Mouse (Mus musculus): ENCODE data around the gene Sirt5. TPM values are rescaled to one million over a fixed set of nuclear protein-coding genes. Genes with fewer than 3 reads are reported as not detected.

Gene Sirt5
- polyA plus RNA-seq, 2 experiments = 2.9 to 4.1 TPM

DNA sequence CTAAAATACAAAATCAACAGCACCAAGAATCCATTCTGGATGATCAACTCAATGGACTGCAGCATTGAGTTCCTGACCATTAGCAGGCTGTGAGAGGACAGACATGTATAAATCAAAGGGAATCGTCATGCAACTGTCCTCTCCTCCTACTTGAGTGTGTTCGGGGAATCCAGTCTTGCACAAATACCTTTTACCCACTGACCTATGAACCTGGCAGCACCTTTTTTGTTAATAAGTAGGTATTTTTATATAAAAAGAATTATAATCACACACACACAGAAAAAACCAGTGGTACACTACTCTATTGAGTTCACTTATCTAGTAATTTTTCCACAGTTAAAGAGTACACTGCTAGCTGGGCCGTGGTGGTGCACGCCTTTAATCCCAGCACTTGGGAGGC is 78.4 kb downstream of the Sirt5 start:
- Histone ChIP-seq H3K4me1 (replicated peaks; ENCODE audit: control insufficient read depth in 2 of 2, insufficient read depth in 2 of 2, low read length in 1 of 2) (no peaks in the 10 kb centered on the region; a peak in 1 of 4 replicates), H3K4me3 (ENCODE audit: insufficient read depth in 1 of 2, low read depth in 2 of 2, low read length in 2 of 2) (no peak overlapping the region), H3K4me2 (ENCODE audit: low read depth) (no peak overlapping the region), H3K9ac (replicated peaks) (no peak overlapping the region), H3K27me3 (ENCODE audit: control insufficient read depth, insufficient read depth, low read length) (no peaks in the 10 kb centered on the region), H3K9me3 (ENCODE audit: control insufficient read depth, low read length) (no peaks in the 10 kb centered on the region), H3K27ac (no peak overlapping the region), H3K36me3 (replicated peaks; ENCODE audit: control insufficient read depth, insufficient read depth, low read depth) (no peaks in the 10 kb centered on the region)
- ATAC-seq (ENCODE audit: insufficient read depth) (no peak), DNase-seq (ENCODE audit: low read depth in 3 of 3, low spot score in 3 of 3) (no peak)
- TF ChIP-seq EP300 (IDR thresholded peaks at IDR 0.05; ENCODE audit: low read depth) (no peak), CTCF (IDR thresholded peaks at IDR 0.05; ENCODE audit: low read depth) (no peak)
- WGBS (ENCODE audit: insufficient replicate concordance) = 80% methylated on average over 4 of the region's 4 CpGs

DNA sequence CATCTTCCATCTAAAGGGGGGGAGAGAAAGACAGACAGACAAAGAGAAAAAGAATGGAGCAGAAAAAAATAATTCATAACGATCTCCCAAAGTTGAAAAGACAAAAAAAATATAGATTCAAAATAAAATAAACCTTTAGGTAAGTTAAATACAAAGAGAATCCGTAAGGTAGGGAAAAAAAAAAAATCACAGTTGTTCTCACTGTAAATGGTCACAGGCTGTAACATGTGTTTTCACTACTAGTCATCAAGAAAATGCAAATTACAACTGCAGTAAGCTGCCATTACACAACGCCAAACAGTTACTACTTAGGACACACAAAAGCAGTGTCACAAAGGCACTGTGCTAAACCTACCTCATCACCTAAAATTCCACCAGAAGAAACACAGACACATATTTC is 79.4 kb downstream of the Sirt5 start:
- Histone ChIP-seq H3K4me3 (ENCODE audit: insufficient read depth in 1 of 2, low read depth in 2 of 2, low read length in 2 of 2) (no peak overlapping the region), H3K36me3 (replicated peaks; ENCODE audit: control insufficient read depth, insufficient read depth, low read depth) (no peaks in the 10 kb centered on the region), H3K9ac (replicated peaks) (no peak overlapping the region), H3K4me2 (ENCODE audit: low read depth) (no peak overlapping the region), H3K4me1 (replicated peaks; ENCODE audit: control insufficient read depth in 2 of 2, insufficient read depth in 2 of 2, low read length in 1 of 2) (no peaks in the 10 kb centered on the region; a peak in 1 of 4 replicates), H3K27ac (no peak overlapping the region), H3K9me3 (ENCODE audit: control insufficient read depth, low read length) (no peaks in the 10 kb centered on the region), H3K27me3 (ENCODE audit: control insufficient read depth, insufficient read depth, low read length) (no peaks in the 10 kb centered on the region)
- no peak for ATAC-seq (ENCODE audit: insufficient read depth)
- TF ChIP-seq EP300 (IDR thresholded peaks at IDR 0.05; ENCODE audit: low read depth) (no peak), CTCF (IDR thresholded peaks at IDR 0.05; ENCODE audit: low read depth) (no peak)
- no peak for DNase-seq (ENCODE audit: low read depth in 3 of 3, low spot score in 3 of 3)
- 81% methylated on average over 3 of the region's 3 CpGs for WGBS (ENCODE audit: insufficient replicate concordance)

Other genes with a start within 250 kb of the Sirt5 start
- 2.8 and 4.7 TPM in 2 replicates for gene Tbc1d7, start 194.0 kb upstream of the Sirt5 start, polyA plus RNA-seq (2012; rRNA removed)
- gene Tbc1d7, start 194.0 kb upstream of the Sirt5 start, polyA plus RNA-seq (2014; fragmentation: Nextera tagmentation; extraction: Ambion mirVana) = 12.6 and 14.1 TPM in 2 replicates
- 0.41 and 0.50 TPM in 2 replicates for gene Gfod1, start 61.3 kb upstream of the Sirt5 start, polyA plus RNA-seq (2012; rRNA removed)
- 0.20 and 0.42 TPM in 2 replicates for gene Gfod1, start 61.3 kb upstream of the Sirt5 start, polyA plus RNA-seq (2014; fragmentation: Nextera tagmentation; extraction: Ambion mirVana)
- gene Nol7, start 32.9 kb downstream of the Sirt5 start, polyA plus RNA-seq (2012; rRNA removed) = 37.2 and 84.2 TPM in 2 replicates
- gene Nol7, start 32.9 kb downstream of the Sirt5 start, polyA plus RNA-seq (2014; fragmentation: Nextera tagmentation; extraction: Ambion mirVana) = 123 and 125 TPM in 2 replicates
- 5.5 and 7.2 TPM in 2 replicates for gene Ranbp9, start 115.8 kb downstream of the Sirt5 start, polyA plus RNA-seq (2012; rRNA removed)
- 3.6 and 3.7 TPM in 2 replicates for gene Ranbp9, start 115.8 kb downstream of the Sirt5 start, polyA plus RNA-seq (2014; fragmentation: Nextera tagmentation; extraction: Ambion mirVana)
- 2.8 and 4.0 TPM in 2 replicates for gene Mcur1, start 194.7 kb downstream of the Sirt5 start, polyA plus RNA-seq (2012; rRNA removed)
- 6.0 and 6.1 TPM in 2 replicates for gene Mcur1, start 194.7 kb downstream of the Sirt5 start, polyA plus RNA-seq (2014; fragmentation: Nextera tagmentation; extraction: Ambion mirVana)